Mouse (Mus musculus) lung, adult 2 months (tissue): ENCODE results near the gene Rnf187.

Source experiments
- CTCF ChIP-seq: fragments of 200-500 bp; IDR thresholded peaks from 2 replicates; pipeline ENCODE4 v1.5.1; 2011; ENCODE audit warnings: mild to moderate bottlenecking, low read length, control low read depth; ENCODE audit not compliant: insufficient read depth
- POLR2A ChIP-seq: fragments of 200-500 bp; IDR thresholded peaks from 2 replicates; pipeline ENCODE4 v1.6.1; 2011; ENCODE audit warnings: low read depth, mild to moderate bottlenecking, control low read depth, low read length, borderline replicate concordance; ENCODE audit errors: extremely low read depth

DNA sequence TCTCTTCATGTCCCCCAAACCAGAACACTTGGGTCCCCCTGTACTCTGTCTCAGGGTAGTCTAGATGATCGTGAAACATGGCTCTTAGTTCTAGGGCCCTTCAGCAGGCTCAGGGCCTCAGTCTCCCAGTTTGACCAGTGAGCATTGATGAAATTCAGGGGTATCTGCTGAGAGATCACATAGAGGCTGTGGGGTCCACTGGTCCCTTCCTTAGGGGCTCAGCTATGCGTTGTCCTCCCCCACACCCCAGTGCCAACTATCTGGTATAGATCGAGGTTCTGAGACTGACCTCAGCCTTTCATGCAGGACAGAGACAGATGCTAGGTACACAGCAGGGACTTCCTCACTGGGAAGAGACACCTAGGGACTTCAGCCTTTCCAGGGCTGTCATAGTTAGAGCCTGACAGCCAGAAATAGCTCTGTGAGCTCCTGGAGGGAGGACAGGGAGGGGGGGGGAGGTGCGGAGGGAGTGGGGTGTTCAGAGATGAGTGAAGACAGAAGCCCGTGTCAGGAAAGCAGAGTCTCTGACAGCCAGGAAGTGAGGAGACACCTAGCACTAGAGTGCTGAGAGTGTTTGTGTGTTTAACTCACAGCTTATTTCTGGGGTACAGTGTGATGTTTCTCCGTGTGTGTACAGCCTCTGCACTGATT is 45.1 kb upstream of the Rnf187 start:
- TF ChIP-seq CTCF: no peak
- TF ChIP-seq POLR2A: no peak
